Mouse (Mus musculus) central nervous system, embryonic 18 days (tissue): ENCODE results near the gene Olfr401. TPM values are rescaled to one million over a fixed set of nuclear protein-coding genes. Genes with fewer than 3 reads are reported as not detected.

Experiments
- polyA plus RNA-seq: library from polyadenylated mRNA; depleted of rRNA; stranded (reverse); fragments of >200 nt; gene quantifications from 2 replicates; pipeline ENCODE4 v1.2.3, GENCODE M21; 2012; rRNA removed

The Olfr401 gene
- polyA plus RNA-seq = not detected in 2 replicates

GRCm38 (mm10) chr11:74113412-74113811, at the start of gene Olfr401:
Gene Olfr401, plus strand, starts transcription at chr11:74113712.

GRCm38 (mm10) chr11:74069655-74070054, 43.9 kb upstream of the Olfr401 start, which contains the start of gene Zfp616:
Gene Zfp616, plus strand, starts transcription at chr11:74069955.

GRCm38 (mm10) chr11:74153229-74153628, 39.7 kb downstream of the Olfr401 start, which contains the start of gene Olfr402:
Gene Olfr402, plus strand, starts transcription at chr11:74153529.

Other genes with a start within 250 kb of the Olfr401 start
- not detected in 2 replicates for gene Olfr394, start 222.9 kb upstream of the Olfr401 start, polyA plus RNA-seq
- gene Olfr395, start 204.4 kb upstream of the Olfr401 start, polyA plus RNA-seq = not detected in 2 replicates
- not detected in 2 replicates for gene Olfr23, start 177.0 kb upstream of the Olfr401 start, polyA plus RNA-seq
- gene Olfr397, start 152.9 kb upstream of the Olfr401 start, polyA plus RNA-seq = not detected in 2 replicates
- gene Olfr398, start 123.3 kb upstream of the Olfr401 start, polyA plus RNA-seq = not detected in 2 replicates
- not detected in 2 replicates for gene Olfr139, start 57.2 kb upstream of the Olfr401 start, polyA plus RNA-seq
- not detected in 2 replicates for gene Olfr399, start 57.1 kb upstream of the Olfr401 start, polyA plus RNA-seq
- not detected in 2 replicates for gene Zfp616, start 43.8 kb upstream of the Olfr401 start, polyA plus RNA-seq
- gene Olfr402, start 39.8 kb downstream of the Olfr401 start, polyA plus RNA-seq = not detected in 2 replicates
- gene Olfr403, start 72.5 kb downstream of the Olfr401 start, polyA plus RNA-seq = not detected in 2 replicates
- gene Olfr43, start 97.7 kb downstream of the Olfr401 start, polyA plus RNA-seq = not detected in 2 replicates
- gene Olfr406, start 146.1 kb downstream of the Olfr401 start, polyA plus RNA-seq = not detected in 2 replicates
- not detected in 2 replicates for gene Olfr59, start 170.0 kb downstream of the Olfr401 start, polyA plus RNA-seq
- gene Olfr410, start 224.3 kb downstream of the Olfr401 start, polyA plus RNA-seq = not detected in 2 replicates
- not detected in 2 replicates for gene Olfr411, start 238.9 kb downstream of the Olfr401 start, polyA plus RNA-seq
- not detected in 2 replicates for gene Olfr412, start 248.4 kb downstream of the Olfr401 start, polyA plus RNA-seq